Mouse (Mus musculus): Measurements from ENCODE around the gene Lrrc28. TPM values are rescaled to one million over a fixed set of nuclear protein-coding genes. Genes with fewer than 3 reads are reported as not detected.
A peak's percentile ranks its signal among the peaks of the same experiment; 100 is the strongest.

Gene Lrrc28
- polyA plus RNA-seq, 1 experiment from 2014 or later: 25.2 TPM

DNA sequence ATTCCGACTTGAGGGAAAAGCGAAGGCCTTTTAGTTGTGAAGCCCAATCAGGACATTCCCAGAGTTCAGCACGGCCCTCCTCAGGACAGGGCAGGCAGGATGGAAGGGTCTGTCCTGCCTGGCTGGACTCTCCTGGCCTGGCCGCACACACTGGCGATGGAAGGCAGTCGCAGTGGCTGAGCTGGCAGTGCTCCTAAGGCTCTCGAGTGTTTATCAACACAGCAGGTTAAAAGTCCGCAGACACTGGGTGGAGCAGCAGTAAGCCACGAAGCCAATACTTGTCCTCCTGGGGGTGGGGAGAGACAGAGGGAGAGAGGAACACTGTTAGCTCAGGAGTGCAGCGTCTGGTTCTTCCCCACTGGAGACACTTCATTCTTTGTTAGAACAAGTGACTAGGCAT is 130.2 kb downstream of the Lrrc28 start:
- 64% methylated on average over 10 of the region's 10 CpGs for WGBS
- H3K27ac ChIP-seq (ENCODE audit: low read depth, low read length): no peak overlapping the region
- H3K27me3 ChIP-seq (ENCODE audit: control insufficient read depth, insufficient read depth, low read length): no peaks in the 10 kb centered on the region
- H3K4me2 ChIP-seq (ENCODE audit: low read depth, low read length, severe bottlenecking): no peak overlapping the region
- no peaks in the 10 kb centered on the region for H3K36me3 ChIP-seq (ENCODE audit: control insufficient read depth, insufficient read depth, low read length)
- no peak overlapping the region for H3K9ac ChIP-seq (ENCODE audit: low read length)
- H3K4me1 ChIP-seq (replicated peaks; ENCODE audit: control insufficient read depth, insufficient read depth, low read length): no peaks in the 10 kb centered on the region
- ATAC-seq (replicated peaks; ENCODE audit: low FRiP score) (no peak), DNase-seq (ENCODE audit: low spot score) (no peak)
- no peak overlapping the region for H3K4me3 ChIP-seq (ENCODE audit: low read depth, low read length)
- H3K9me3 ChIP-seq (ENCODE audit: control insufficient read depth, low read length): no peaks in the 10 kb centered on the region

DNA sequence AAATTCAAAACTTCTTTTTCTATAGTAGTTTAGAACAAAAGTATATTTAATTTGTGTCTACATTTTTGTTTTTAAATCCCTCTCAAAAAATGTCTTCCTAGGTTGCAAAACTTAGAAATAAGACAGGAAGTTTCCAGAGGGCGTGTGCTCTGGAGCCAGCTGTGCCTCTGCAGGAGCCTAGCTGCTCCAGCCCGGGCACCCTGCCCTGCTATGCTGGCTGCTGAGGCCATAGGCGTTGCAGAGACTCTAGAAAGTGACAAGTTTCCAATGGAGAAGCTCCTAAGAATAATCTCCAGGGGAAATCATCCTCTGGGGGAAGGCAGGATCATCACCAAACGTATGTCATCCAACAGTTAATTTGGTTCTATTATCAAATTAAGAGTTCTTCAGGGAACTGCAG is 130.7 kb downstream of the Lrrc28 start:
- no peak overlapping the region for H3K4me3 ChIP-seq (ENCODE audit: low read depth, low read length)
- ATAC-seq (replicated peaks; ENCODE audit: low FRiP score) (no peak), DNase-seq (ENCODE audit: low spot score) (no peak)
- H3K9me3 ChIP-seq (ENCODE audit: control insufficient read depth, low read length): no peaks in the 10 kb centered on the region
- WGBS: 77% methylated on average over 4 of the region's 4 CpGs
- H3K4me1 ChIP-seq (replicated peaks; ENCODE audit: control insufficient read depth, insufficient read depth, low read length): no peaks in the 10 kb centered on the region
- no peak overlapping the region for H3K4me2 ChIP-seq (ENCODE audit: low read depth, low read length, severe bottlenecking)
- H3K9ac ChIP-seq (ENCODE audit: low read length): no peak overlapping the region
- no peaks in the 10 kb centered on the region for H3K36me3 ChIP-seq (ENCODE audit: control insufficient read depth, insufficient read depth, low read length)
- no peaks in the 10 kb centered on the region for H3K27me3 ChIP-seq (ENCODE audit: control insufficient read depth, insufficient read depth, low read length)
- H3K27ac ChIP-seq (ENCODE audit: low read depth, low read length): no peak overlapping the region

DNA sequence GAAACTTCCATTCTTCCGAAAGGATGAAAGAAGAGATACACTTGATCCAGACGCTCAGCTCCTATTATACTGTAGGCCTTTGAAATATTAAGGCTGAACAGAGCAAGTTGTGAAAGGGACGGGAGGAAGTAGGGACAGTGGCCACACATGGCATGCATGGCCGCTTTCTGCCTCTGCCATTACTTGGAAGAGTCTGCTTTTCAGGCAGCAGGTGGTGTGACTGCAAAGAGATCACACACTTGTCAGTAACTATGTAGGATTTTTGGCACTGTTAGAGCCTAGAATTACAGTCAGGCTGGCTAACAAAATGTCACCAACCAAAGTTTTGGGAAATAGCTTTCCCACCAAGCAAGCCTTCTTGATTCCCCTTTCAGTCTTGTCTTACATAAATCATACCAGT is 131.4 kb downstream of the Lrrc28 start:
- H3K36me3 ChIP-seq (ENCODE audit: control insufficient read depth, insufficient read depth, low read length): no peaks in the 10 kb centered on the region
- H3K4me1 ChIP-seq (replicated peaks; ENCODE audit: control insufficient read depth, insufficient read depth, low read length): no peaks in the 10 kb centered on the region
- no peak for ATAC-seq (replicated peaks; ENCODE audit: low FRiP score)
- H3K4me3 ChIP-seq (ENCODE audit: low read depth, low read length): no peak overlapping the region
- H3K9me3 ChIP-seq (ENCODE audit: control insufficient read depth, low read length): no peaks in the 10 kb centered on the region
- WGBS: 78% methylated on average over 4 of the region's 4 CpGs
- DNase-seq (ENCODE audit: low spot score): no peak
- no peaks in the 10 kb centered on the region for H3K27me3 ChIP-seq (ENCODE audit: control insufficient read depth, insufficient read depth, low read length)
- H3K4me2 ChIP-seq (ENCODE audit: low read depth, low read length, severe bottlenecking): no peak overlapping the region
- H3K9ac ChIP-seq (ENCODE audit: low read length): no peak overlapping the region
- H3K27ac ChIP-seq (ENCODE audit: low read depth, low read length): no peak overlapping the region

DNA sequence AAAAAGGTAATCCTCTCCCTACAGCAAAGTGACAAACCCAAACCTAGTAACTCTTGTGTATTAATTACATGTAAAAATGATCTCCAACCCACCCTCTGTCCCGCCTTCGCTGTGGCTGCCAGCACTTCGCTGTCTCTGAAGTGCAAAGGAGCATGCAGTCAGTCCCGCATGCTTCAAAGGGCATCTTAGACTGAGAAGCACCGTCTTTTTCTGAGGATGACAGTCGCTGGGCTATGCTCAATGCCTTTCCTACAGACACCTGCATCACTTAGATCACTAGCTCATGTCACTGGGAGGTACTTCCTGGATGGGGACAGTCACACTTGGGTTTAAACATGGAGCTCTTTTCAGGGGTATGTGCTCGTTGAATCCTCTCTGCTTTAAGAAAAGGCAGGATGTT is 133.5 kb downstream of the Lrrc28 start:
- WGBS: 84% methylated on average over 7 of the region's 7 CpGs
- DNase-seq (ENCODE audit: low spot score): no peak
- no peaks in the 10 kb centered on the region for H3K27me3 ChIP-seq (ENCODE audit: control insufficient read depth, insufficient read depth, low read length)
- H3K36me3 ChIP-seq (ENCODE audit: control insufficient read depth, insufficient read depth, low read length): no peaks in the 10 kb centered on the region
- H3K27ac ChIP-seq (ENCODE audit: low read depth, low read length): no peak overlapping the region
- no peak for ATAC-seq (replicated peaks; ENCODE audit: low FRiP score)
- H3K4me2 ChIP-seq (ENCODE audit: low read depth, low read length, severe bottlenecking): no peak overlapping the region
- no peaks in the 10 kb centered on the region for H3K9me3 ChIP-seq (ENCODE audit: control insufficient read depth, low read length)
- H3K4me3 ChIP-seq (ENCODE audit: low read depth, low read length): no peak overlapping the region
- H3K9ac ChIP-seq (ENCODE audit: low read length): no peak overlapping the region
- H3K4me1 ChIP-seq (replicated peaks; ENCODE audit: control insufficient read depth, insufficient read depth, low read length): no peaks in the 10 kb centered on the region

DNA sequence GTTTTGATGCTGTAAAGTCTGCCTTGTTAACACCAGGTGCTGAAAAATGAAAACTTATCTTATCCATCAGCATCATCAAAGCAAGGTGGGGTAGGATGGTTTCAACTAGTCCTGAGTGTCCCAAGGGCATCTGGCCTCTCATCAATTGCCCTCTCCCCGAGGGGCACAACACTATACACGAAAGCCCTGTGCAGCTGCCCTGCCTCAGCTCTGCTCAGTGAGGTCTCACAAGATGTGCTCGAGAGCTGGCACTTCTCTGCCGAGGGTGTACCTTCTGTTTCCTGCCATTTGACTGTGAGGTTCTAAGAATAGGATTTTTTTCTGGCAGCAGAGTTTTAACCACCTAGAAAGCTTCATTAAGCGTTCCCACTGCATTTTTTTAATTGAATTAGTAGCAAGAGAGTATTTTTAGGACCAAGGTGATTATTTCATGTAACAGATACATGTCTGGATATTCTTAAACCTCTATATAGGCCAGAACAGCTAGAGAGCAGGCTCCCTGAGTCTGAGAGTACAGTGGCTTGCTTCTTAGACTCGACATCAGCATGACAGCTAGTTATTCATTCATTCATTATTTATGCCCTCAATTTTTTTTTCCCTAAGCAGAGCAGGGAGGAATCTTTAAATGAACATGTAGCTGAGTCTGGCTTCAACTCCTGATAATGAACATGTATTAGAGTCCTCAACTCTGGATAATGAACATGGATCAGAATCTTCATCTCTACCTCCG is 141.6 kb downstream of the Lrrc28 start:
- 72% methylated on average over 7 of the region's 7 CpGs for WGBS
- H3K4me1 ChIP-seq (replicated peaks; ENCODE audit: control insufficient read depth, insufficient read depth, low read length): no peaks in the 10 kb centered on the region
- H3K27me3 ChIP-seq (ENCODE audit: control insufficient read depth, insufficient read depth, low read length): no peaks in the 10 kb centered on the region
- no peaks in the 10 kb centered on the region for H3K36me3 ChIP-seq (ENCODE audit: control insufficient read depth, insufficient read depth, low read length)
- no peak for ATAC-seq (replicated peaks; ENCODE audit: low FRiP score)
- no peak for DNase-seq (ENCODE audit: low spot score)
- no peaks in the 10 kb centered on the region for H3K9me3 ChIP-seq (ENCODE audit: control insufficient read depth, low read length)
- H3K4me2 ChIP-seq (ENCODE audit: low read depth, low read length, severe bottlenecking): no peak overlapping the region
- H3K4me3 ChIP-seq (ENCODE audit: low read depth, low read length): no peak overlapping the region
- H3K9ac ChIP-seq (ENCODE audit: low read length): no peak overlapping the region
- H3K27ac ChIP-seq (ENCODE audit: low read depth, low read length): no peak overlapping the region

DNA sequence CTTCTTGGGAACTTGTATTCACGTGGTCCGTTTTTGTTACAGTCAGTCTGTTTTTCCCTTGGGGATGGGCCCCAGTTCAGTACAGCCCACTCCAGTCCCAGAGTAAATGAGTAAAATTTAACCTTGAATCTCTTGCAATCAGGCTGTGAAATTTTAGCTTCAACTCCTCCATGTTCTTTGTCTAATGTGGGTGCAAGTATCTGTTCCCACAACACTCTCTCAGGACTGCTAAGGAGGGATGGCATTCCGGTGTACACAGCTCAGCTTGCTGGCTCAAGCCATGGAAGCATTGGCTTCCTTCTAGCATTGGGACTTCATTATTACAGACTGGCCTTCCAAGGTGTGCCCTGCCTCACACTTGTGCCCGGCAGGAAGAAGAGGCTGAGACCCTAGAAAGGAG is 142.4 kb downstream of the Lrrc28 start:
- Histone ChIP-seq H3K27ac (ENCODE audit: low read depth, low read length) (no peak overlapping the region), H3K9me3 (ENCODE audit: control insufficient read depth, low read length) (no peaks in the 10 kb centered on the region), H3K9ac (ENCODE audit: low read length) (no peak overlapping the region), H3K4me1 (replicated peaks; ENCODE audit: control insufficient read depth, insufficient read depth, low read length) (no peaks in the 10 kb centered on the region), H3K27me3 (ENCODE audit: control insufficient read depth, insufficient read depth, low read length) (no peaks in the 10 kb centered on the region), H3K4me3 (ENCODE audit: low read depth, low read length) (no peak overlapping the region), H3K36me3 (ENCODE audit: control insufficient read depth, insufficient read depth, low read length) (no peaks in the 10 kb centered on the region), H3K4me2 (ENCODE audit: low read depth, low read length, severe bottlenecking) (no peak overlapping the region)
- no peak for ATAC-seq (replicated peaks; ENCODE audit: low FRiP score)
- WGBS: 76% methylated on average over 4 of the region's 4 CpGs
- DNase-seq (ENCODE audit: low spot score): no peak

DNA sequence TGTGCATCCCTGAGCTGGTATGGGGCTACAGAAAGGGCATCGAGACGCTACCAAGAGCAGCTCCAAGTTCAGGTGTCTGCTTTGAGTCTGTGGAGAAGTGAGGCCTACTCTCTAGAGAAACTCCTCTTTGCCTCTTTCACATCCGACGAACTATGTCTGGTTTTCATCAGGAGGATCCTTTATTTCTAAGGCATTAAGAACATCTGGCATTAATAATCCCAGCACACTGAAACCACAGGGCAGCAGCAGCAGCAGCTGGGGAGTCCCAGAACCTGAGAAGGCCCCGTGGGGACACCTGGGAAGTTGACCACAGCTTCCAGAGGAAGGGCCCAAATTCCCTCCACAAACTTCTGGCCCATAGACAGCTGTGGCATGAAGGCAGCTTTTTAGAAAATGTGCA is 144.2 kb downstream of the Lrrc28 start:
- no peaks in the 10 kb centered on the region for H3K27me3 ChIP-seq (ENCODE audit: control insufficient read depth, insufficient read depth, low read length)
- H3K4me2 ChIP-seq (ENCODE audit: low read depth, low read length, severe bottlenecking): no peak overlapping the region
- H3K4me3 ChIP-seq (ENCODE audit: low read depth, low read length): no peak overlapping the region
- H3K27ac ChIP-seq (ENCODE audit: low read depth, low read length): no peak overlapping the region
- no peaks in the 10 kb centered on the region for H3K4me1 ChIP-seq (replicated peaks; ENCODE audit: control insufficient read depth, insufficient read depth, low read length)
- H3K9ac ChIP-seq (ENCODE audit: low read length): no peak overlapping the region
- WGBS: 81% methylated on average over 5 of the region's 5 CpGs
- DNase-seq (ENCODE audit: low spot score) (peak; percentile 49), ATAC-seq (replicated peaks; ENCODE audit: low FRiP score) (no peak)
- no peaks in the 10 kb centered on the region for H3K9me3 ChIP-seq (ENCODE audit: control insufficient read depth, low read length)
- no peaks in the 10 kb centered on the region for H3K36me3 ChIP-seq (ENCODE audit: control insufficient read depth, insufficient read depth, low read length)

DNA sequence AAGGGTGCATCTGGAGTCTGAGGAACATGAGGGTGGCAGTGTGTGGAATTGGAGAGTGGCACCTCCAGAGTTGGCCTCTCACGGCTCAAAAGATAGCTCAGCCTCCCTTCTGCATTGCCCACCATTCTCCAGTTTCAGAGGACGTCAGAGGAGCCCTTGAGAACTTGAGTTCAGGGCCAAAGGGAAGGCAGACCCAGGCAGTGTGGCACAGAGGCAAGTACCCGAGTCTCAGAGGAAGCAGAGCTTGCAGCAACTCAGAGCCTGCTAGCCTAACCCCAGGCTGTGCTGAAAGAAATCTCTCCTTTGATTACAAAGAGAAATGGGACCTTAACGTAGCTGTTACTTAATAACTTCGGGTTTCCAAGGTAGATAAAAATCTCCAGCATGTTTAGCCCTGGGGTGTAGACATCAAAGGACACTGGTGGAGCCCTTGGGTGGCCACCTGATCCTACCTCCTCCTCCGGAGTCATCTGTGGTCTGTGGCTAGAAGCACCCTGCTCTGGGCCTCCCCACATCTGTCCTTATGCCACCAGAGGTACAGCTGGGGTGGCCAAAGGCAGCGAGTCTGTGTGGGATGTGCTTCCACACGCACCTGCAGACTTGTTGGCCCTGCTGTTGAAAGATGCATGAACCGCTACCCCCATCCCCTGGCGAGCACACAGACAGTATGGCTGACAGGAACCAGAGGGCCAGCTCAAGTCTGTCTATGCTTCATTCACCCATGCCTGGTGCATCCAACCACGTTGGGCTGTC is 144.8 kb downstream of the Lrrc28 start:
- Histone ChIP-seq H3K27ac (ENCODE audit: low read depth, low read length) (no peak overlapping the region), H3K9me3 (ENCODE audit: control insufficient read depth, low read length) (no peaks in the 10 kb centered on the region), H3K9ac (ENCODE audit: low read length) (no peak overlapping the region), H3K27me3 (ENCODE audit: control insufficient read depth, insufficient read depth, low read length) (no peaks in the 10 kb centered on the region), H3K4me2 (ENCODE audit: low read depth, low read length, severe bottlenecking) (no peak overlapping the region), H3K36me3 (ENCODE audit: control insufficient read depth, insufficient read depth, low read length) (no peaks in the 10 kb centered on the region), H3K4me3 (ENCODE audit: low read depth, low read length) (no peak overlapping the region), H3K4me1 (replicated peaks; ENCODE audit: control insufficient read depth, insufficient read depth, low read length) (no peaks in the 10 kb centered on the region)
- DNase-seq (ENCODE audit: low spot score): peak; percentile 46
- no peak for ATAC-seq (replicated peaks; ENCODE audit: low FRiP score)
- WGBS: 67% methylated on average over 11 of the region's 11 CpGs

DNA sequence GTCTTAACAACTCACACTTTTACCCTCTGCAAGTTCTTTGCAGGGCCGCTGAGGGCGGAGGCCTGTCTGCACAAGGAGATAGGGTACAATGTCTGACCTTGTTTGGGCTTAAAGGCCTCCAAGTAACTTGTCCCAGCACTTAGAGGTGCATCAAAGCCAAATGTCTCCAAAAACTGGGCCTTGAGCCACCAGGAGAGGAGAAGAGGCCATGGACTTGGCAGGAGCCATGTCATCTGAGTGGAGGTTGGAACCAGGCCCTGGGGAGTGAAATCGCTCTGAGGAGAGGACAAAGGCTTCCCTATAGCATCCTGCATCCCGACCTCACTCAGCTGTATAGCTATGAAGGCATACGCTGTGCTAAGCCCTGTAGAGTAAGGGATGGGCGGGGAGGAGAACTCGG is 145.6 kb downstream of the Lrrc28 start:
- Histone ChIP-seq H3K4me2 (ENCODE audit: low read depth, low read length, severe bottlenecking) (no peak overlapping the region), H3K27ac (ENCODE audit: low read depth, low read length) (no peak overlapping the region), H3K9me3 (ENCODE audit: control insufficient read depth, low read length) (no peaks in the 10 kb centered on the region), H3K9ac (ENCODE audit: low read length) (no peak overlapping the region), H3K4me1 (replicated peaks; ENCODE audit: control insufficient read depth, insufficient read depth, low read length) (no peaks in the 10 kb centered on the region), H3K36me3 (ENCODE audit: control insufficient read depth, insufficient read depth, low read length) (no peaks in the 10 kb centered on the region), H3K27me3 (ENCODE audit: control insufficient read depth, insufficient read depth, low read length) (no peaks in the 10 kb centered on the region), H3K4me3 (ENCODE audit: low read depth, low read length) (no peak overlapping the region)
- 90% methylated on average over 7 of the region's 7 CpGs for WGBS
- ATAC-seq (replicated peaks; ENCODE audit: low FRiP score): no peak
- no peak for DNase-seq (ENCODE audit: low spot score)

All from forebrain, embryonic 11.5 days (tissue).